Mouse (Mus musculus): ENCODE results near the gene P2rx6.

DNA sequence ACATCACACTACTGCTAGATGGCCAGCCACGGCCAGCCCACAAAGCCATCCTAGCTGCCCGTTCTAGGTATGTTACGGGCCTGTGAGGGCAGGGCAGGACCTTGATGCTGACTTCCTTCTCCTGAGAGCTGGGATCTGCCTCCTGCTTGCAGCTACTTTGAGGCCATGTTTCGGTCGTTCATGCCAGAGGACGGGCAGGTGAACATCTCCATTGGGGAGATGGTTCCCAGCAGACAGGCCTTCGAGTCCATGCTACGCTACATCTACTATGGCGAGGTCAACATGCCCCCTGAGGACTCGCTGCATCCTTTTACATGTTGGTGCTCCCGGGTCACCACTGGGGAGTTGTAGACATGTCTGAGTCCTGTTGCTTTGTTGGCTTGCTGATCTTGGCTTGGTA lies 37.5 kb upstream of the P2rx6 start:
- no peak for TF ChIP-seq CTCF (conservative IDR thresholded peaks at IDR 0.05; ENCODE audit: low read length)
- TF ChIP-seq POU5F1 (IDR thresholded peaks at IDR 0.05; ENCODE audit: borderline replicate concordance, low read length): no peak

All from E14TG2a.4 (cell line).